Mouse (Mus musculus) forebrain, postnatal 0 days (tissue): ENCODE measurements around the gene Crocc. TPM values are rescaled to one million over a fixed set of nuclear protein-coding genes. Genes with fewer than 3 reads are reported as not detected.

ENCODE experiments used
- ATAC-seq: fragments of 200-750 bp; cut with Nextera tagmentation; 2 replicates; pipeline ENCODE4 v1.8.0; 2017; ENCODE audit warnings: mild to moderate bottlenecking, moderate library complexity
- DNase-seq: peaks from one replicate; pipeline ENCODE4 v3.0.0-alpha.2; 2015
- H3K27ac ChIP-seq: fragments of 300-500 bp; sonication (generic); 2 replicates; pipeline ENCODE4 v1.5.1; 2014; ENCODE audit warnings: low read depth, mild to moderate bottlenecking, antibody characterized with exemption, low read length, moderate library complexity, mixed read lengths
- H3K27me3 ChIP-seq: fragments of 300-500 bp; sonication (generic); 2 replicates; pipeline ENCODE4 v1.6.1; 2014; ENCODE audit warnings: mild to moderate bottlenecking, low read length, mixed read lengths; ENCODE audit not compliant: insufficient read depth
- H3K36me3 ChIP-seq: fragments of 300-500 bp; sonication (generic); 2 replicates; pipeline ENCODE4 v1.6.1; 2014; ENCODE audit warnings: mild to moderate bottlenecking, moderate library complexity; ENCODE audit not compliant: insufficient read depth
- H3K4me1 ChIP-seq: fragments of 300-500 bp; sonication (generic); 2 replicates; pipeline ENCODE4 v1.6.1; 2014; ENCODE audit warnings: antibody characterized with exemption; ENCODE audit not compliant: insufficient read depth
- H3K4me2 ChIP-seq: fragments of 300-500 bp; sonication (generic); 2 replicates; pipeline ENCODE4 v1.6.1; 2014; ENCODE audit warnings: low read depth, mild to moderate bottlenecking, moderate library complexity
- H3K4me3 ChIP-seq: fragments of 300-500 bp; sonication (generic); 2 replicates; pipeline ENCODE4 v1.5.1; 2014; ENCODE audit warnings: low read depth, low read length, mixed read lengths
- H3K9ac ChIP-seq: fragments of 300-500 bp; sonication (generic); 2 replicates; pipeline ENCODE4 v1.6.1; 2014; ENCODE audit warnings: mild to moderate bottlenecking
- H3K9me3 ChIP-seq: fragments of 300-500 bp; sonication (generic); 2 replicates; pipeline ENCODE4 v1.6.1; 2016; ENCODE audit warnings: low read length
- CTCF ChIP-seq: sonication (generic); IDR thresholded peaks from 2 replicates; pipeline ENCODE4 v1.5.1; 2016; ENCODE audit warnings: antibody characterized with exemption, control low read depth, low read depth
- WGBS: fragments of 180-500 bp; shearing (Covaris S2); extraction: QIAGEN DNeasy Blood & Tissue Kit; methylation state at CpG from one replicate; pipeline ENCODE4 v1.1.7; 2014; 5-methylcytosine and 5-hydroxymethylcytosine counted together
- polyA plus RNA-seq: library from polyadenylated mRNA; unstranded; fragments of >200 nt; fragmentation: Nextera tagmentation; extraction: Ambion mirVana; gene quantifications from 2 replicates; pipeline ENCODE4 v1.2.1, GENCODE M21; 2015
- total RNA-seq: library from RNA; depleted of rRNA; stranded (reverse); fragments of >200 nt; gene quantifications from 2 replicates; pipeline ENCODE4 v1.2.3, GENCODE M21; 2014; rRNA removed

Crocc gene
- 29.9 and 43.0 TPM in 2 replicates for total RNA-seq
- polyA plus RNA-seq, result 3.5 and 3.8 TPM in 2 replicates

DNA sequence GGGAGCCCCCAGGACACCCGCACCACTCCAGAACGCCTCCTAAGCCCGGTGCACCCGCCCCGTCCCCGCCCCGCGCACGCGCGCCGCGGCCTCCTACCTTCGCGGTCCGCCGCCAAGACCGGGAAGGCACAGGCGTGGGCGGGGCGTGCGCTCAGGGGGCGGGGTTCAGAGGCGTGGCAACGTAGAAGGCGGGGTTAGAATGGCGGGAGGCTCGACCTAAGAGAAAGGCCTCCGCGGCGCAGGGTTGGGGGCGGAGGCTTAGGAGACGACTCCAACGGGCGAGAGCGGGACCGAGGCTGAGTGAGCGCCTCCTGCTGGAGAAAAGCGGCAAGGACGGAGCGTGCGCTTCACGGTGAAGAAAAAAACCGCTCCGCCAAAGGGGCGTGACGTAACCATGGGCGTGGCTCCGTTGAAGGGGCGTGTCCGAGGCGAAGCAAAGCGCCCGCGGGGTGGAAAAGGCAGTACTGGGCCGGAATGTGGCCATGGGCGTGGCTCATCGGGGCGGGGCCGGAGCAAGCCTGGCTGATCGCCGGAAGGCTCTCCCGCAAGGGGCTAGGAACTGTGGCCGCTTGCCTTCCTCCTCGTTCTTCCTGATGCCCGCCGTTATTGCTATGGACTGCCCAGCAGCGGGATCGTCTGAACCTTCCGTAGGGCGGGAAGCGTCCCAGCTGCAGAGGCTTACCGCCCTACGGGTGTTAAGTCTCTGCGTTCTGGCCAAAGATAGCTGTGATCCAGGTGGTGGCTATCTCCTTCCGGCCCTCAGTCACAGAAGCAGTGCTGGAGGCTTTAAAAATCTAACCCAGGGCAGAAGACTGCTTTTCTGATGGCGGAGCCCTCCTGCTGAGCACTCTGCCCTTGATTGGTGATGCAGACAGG, at the start of gene Crocc:
Gene Crocc, minus strand, starts transcription at position 125 of the 876 bp plus-strand sequence.
- DNase-seq (peak; percentile 100), ATAC-seq (peak; percentile 93)
- 3% methylated on average over 73 of the region's 77 CpGs for WGBS
- Histone ChIP-seq H3K27ac (peak within 1 kb of the TSS; percentile 96), H3K9ac (peak within 1 kb of the TSS; percentile 83), H3K4me1 (0 out of 2 replicates have a peak, but pooled peaks cover 5% of the 10 kb centered on the region), H3K36me3 (peaks cover 1% of the 10 kb centered on the region; the same call in 1 of the 2 replicates), H3K4me2 (peak within 1 kb of the TSS; percentile 88), H3K27me3 (no peaks in the 10 kb centered on the region), H3K9me3 (no peaks in the 10 kb centered on the region), H3K4me3 (peak within 1 kb of the TSS; percentile 59)
- peak; percentile 98 for TF ChIP-seq CTCF

DNA sequence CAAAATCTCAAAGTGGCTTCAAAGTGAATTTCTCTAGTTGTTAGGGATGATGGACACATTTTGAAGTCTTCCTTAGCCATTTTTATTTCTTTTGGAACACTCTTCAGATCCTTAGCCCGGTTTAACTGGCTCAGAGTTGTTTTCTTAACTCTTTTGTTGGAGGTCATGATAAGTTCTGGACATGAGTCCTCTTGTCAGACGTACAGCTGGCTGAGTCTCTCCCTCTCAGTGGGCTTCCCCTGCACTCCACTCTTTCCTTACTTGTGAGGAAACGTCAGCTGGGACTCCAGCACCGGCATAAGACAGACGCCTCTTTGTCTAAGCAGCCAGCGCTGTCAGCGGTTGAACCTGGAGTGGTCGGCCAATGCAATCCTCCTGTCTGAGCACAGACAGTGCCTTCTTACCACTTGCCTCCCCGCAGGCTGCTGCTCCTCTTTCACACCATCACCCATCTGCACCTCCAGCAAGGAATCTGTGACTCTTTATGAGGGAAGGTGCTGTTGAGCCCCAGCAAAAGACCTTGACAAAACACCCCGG, 47.9 kb upstream of the Crocc start:
- Histone ChIP-seq H3K27me3 (no peaks in the 10 kb centered on the region), H3K36me3 (peaks cover 2% of the 10 kb centered on the region; the same call in 1 of the 2 replicates), H3K9me3 (no peaks in the 10 kb centered on the region), H3K4me1 (no peaks in the 10 kb centered on the region), H3K27ac (no peak overlapping the region), H3K4me2 (no peak overlapping the region), H3K9ac (no peak overlapping the region), H3K4me3 (no peak overlapping the region)
- no peak for TF ChIP-seq CTCF
- no peak for DNase-seq
- ATAC-seq, result 0 out of 2 replicates have a peak, but pooled peaks have one; percentile 25
- WGBS, result 40% methylated on average over 10 of the region's 10 CpGs

DNA sequence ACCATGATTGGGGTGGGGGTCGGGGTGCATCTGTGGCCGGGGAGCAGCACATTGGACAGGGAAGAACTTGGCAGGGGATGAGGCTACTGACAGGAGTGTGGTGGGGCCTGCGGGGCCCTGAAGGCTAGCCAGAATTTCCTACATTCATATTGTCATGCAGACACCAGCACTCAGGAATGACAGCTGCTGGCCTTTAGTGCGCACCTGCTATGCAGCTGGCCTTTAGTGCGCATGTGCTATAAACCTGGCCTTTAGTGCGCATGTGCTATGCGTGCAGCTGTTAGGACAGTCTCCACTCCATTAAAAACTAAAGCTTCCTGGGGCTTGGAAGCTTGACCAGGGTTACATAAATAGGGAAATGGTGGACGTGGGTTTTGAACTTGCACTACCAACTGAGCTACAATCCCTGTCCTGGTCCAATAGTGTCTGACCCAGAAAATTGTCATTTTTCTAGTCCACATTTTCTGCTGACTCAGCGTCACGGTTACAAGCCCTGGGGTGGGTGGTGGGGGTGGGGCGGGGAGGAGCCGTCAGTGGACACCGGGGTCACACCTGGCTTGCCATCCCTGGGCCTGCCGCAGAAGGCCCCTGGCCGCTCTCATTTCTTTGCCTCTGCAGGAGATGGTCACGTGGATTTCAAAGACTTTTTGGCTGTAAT, 46.3 kb upstream of the Crocc start:
- WGBS, result 89% methylated on average over 16 of the region's 16 CpGs
- Histone ChIP-seq H3K4me2 (no peak overlapping the region), H3K4me3 (no peak overlapping the region), H3K36me3 (no peaks in the 10 kb centered on the region), H3K9ac (no peak overlapping the region), H3K4me1 (no peaks in the 10 kb centered on the region), H3K9me3 (no peaks in the 10 kb centered on the region), H3K27ac (no peak overlapping the region), H3K27me3 (no peaks in the 10 kb centered on the region)
- no peak for TF ChIP-seq CTCF
- ATAC-seq (no peak), DNase-seq (no peak)

DNA sequence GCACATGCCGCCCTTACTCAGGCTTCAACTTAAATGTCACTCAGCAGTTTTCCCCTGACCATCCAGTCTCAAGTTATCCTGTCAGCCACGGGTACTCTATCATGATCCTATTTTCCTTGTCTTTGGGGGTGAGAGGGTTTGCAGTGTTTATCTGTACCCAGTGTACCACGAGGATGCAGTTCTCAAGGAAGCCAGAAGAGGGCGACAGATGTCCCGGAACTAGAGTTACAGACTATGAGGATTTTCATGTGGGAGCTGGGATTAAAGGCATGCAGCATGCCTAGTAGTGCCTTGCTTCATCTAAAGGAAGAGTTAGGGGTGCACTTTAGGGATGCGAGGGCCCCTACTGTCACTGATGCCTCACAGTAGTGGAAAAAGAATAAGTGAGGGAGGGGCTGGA, 41.5 kb upstream of the Crocc start:
- WGBS, result 73% methylated on average over 6 of the region's 6 CpGs
- H3K9me3 ChIP-seq, result no peaks in the 10 kb centered on the region
- H3K27me3 ChIP-seq, result no peaks in the 10 kb centered on the region
- peak; percentile 52 for TF ChIP-seq CTCF
- H3K36me3 ChIP-seq, result no peaks in the 10 kb centered on the region
- no peak overlapping the region for H3K4me2 ChIP-seq
- no peak overlapping the region for H3K27ac ChIP-seq
- DNase-seq (peak; percentile 16), ATAC-seq (no peak)
- no peak overlapping the region for H3K4me3 ChIP-seq
- no peaks in the 10 kb centered on the region for H3K4me1 ChIP-seq
- H3K9ac ChIP-seq, result no peak overlapping the region

DNA sequence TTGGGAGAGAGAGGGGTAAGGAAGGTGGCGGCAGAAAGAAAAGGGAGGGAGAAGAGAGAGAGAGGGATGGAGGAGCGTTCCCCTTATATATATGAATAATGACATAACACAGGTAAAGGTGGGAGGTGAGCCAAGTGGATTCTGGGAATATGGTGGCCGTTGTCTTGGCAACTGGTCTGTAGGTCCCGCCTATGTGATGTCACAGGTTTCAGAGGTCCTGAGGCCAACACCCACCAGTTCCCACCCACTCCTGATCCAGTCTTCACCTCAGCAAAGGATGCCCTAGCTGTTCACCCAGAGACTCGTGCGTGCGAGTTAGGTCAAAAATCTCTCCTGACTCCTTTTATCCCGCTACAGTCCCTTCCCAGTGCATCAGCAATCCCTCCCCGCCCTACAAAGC, 40.9 kb upstream of the Crocc start:
- WGBS, result 89% methylated on average over 9 of the region's 9 CpGs
- no peak for TF ChIP-seq CTCF
- H3K27ac ChIP-seq, result no peak overlapping the region

DNA sequence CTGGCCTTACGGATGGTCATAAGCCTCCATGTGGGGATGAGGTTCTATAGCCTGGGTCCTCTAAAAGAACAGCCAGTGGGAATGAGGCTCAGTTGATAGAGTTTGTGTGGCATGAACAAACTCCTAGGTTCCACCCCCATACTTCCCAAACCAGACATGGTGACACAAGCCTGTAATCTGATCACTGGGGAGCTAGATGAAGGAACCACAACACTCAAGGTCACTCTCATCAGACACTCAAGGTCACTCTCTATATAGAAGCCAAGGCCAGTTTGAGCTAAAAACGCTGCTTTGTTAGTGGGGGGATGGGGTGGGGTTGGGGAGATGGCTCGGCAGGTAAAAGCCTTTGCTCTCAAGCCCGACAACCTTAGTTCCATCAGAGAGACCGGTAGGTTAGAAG, 39.6 kb upstream of the Crocc start:
- Histone ChIP-seq H3K27me3 (no peaks in the 10 kb centered on the region), H3K4me1 (no peaks in the 10 kb centered on the region), H3K36me3 (no peaks in the 10 kb centered on the region), H3K27ac (no peak overlapping the region), H3K9ac (no peak overlapping the region), H3K4me3 (no peak overlapping the region), H3K4me2 (no peak overlapping the region), H3K9me3 (no peaks in the 10 kb centered on the region)
- no peak for DNase-seq
- TF ChIP-seq CTCF, result no peak
- ATAC-seq, result no peak
- WGBS, result 75% methylated on average over 5 of the region's 5 CpGs

More for the DNA sequence above, 40.9 kb upstream of the Crocc start:
- no peak for ATAC-seq
- Histone ChIP-seq H3K4me2 (no peak overlapping the region), H3K9ac (no peak overlapping the region), H3K9me3 (no peaks in the 10 kb centered on the region), H3K4me1 (no peaks in the 10 kb centered on the region), H3K36me3 (no peaks in the 10 kb centered on the region), H3K27me3 (no peaks in the 10 kb centered on the region), H3K4me3 (no peak overlapping the region)
- no peak for DNase-seq
